Mouse (Mus musculus): ENCODE data around the gene Prelp. TPM values are rescaled to one million over a fixed set of nuclear protein-coding genes. Genes with fewer than 3 reads are reported as not detected.

Prelp gene
- polyA plus RNA-seq, 1 experiment = 366 TPM

DNA sequence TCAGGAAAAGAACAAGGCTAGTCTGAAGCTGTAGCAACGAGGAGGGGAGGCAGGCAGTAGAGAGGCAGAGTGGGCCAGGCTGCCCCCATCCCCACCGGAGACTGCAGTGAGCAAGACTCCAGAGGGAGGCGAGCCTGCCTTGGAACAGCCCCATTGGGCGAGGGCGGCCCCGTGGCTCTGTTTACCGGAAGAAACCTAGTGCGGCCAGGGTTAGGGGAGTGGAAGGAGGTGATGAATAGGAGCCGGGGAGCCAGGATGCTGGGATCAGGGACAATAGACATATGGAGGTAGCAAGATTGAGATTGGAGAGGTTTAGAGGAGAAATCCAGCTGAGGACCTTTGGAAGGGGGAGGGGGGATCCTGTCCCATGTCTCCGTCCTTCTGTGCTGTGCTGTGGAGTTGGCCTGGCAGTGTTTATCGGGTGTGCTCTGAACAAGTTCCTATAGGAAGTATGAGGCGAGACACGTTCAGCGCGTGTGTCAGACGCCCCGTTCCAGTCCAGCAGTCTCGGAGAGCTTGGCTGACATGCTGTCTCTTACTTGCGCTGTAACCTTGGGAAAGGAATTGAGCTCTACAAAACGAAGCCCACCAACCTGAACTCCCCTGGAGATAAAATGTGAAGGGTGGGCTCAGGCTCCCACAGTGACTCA lies 31.1 kb downstream of the Prelp start:
- peaks cover 27% of the 10 kb centered on the region for H3K4me1 ChIP-seq (ENCODE audit: control insufficient read depth, insufficient read depth, insufficient read length, low read length)
- H3K27ac ChIP-seq (replicated peaks; ENCODE audit: low read depth, low read length) = peak overlapping the region; percentile 39
- H3K4me3 ChIP-seq (ENCODE audit: insufficient read depth, low read depth, low read length) = peak overlapping the region; percentile 7; the same call in 1 of the 2 replicates

DNA sequence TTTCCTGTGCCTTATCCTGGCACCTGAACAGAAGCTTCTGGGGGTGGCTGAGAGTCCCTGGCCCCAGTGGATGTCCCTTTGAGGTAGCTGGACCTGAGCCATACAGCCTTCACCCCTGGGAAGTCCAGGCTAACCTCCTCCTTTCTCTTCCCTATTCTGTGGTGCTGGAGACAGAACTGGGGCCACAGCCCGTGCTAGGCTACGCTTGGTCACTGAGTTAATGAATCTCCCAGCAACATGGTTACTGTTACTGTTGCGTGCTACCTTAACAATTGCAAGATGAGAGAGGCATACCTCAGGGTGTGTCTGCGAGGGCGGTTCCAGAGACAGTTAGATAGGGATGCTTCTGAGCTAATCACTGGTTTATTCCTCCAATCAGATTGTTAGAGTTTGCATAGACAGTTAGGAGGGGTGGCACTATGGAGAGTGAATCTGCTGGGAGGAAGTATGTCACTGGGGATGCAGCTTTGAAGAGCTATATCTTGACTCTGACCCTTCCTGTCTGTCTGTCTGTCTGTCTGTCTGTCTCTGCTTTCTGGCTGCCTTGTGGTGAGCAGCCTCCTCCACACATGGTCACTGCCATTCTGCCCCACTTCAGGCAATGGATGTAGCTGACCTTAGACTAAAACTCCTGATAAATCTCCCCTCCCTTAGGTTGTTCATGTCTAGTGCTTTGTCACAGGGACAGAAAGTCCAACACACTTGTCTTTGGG lies 33.5 kb downstream of the Prelp start:
- H3K4me1 ChIP-seq (ENCODE audit: control insufficient read depth, insufficient read depth, insufficient read length, low read length) = peaks cover 18% of the 10 kb centered on the region
- H3K27ac ChIP-seq (replicated peaks; ENCODE audit: low read depth, low read length) = no peak overlapping the region
- no peak overlapping the region for H3K4me3 ChIP-seq (ENCODE audit: insufficient read depth, low read depth, low read length)

- Histone ChIP-seq H3K4me1 (ENCODE audit: control insufficient read depth, insufficient read depth, insufficient read length, low read length) (peaks cover 14% of the 10 kb centered on the region), H3K27ac (replicated peaks; ENCODE audit: low read depth, low read length) (no peak overlapping the region), H3K4me3 (ENCODE audit: insufficient read depth, low read depth, low read length) (no peak overlapping the region)
Observed at GRCm38 (mm10) chr1:133887044-133887443, 34.2 kb downstream of the Prelp start.

DNA sequence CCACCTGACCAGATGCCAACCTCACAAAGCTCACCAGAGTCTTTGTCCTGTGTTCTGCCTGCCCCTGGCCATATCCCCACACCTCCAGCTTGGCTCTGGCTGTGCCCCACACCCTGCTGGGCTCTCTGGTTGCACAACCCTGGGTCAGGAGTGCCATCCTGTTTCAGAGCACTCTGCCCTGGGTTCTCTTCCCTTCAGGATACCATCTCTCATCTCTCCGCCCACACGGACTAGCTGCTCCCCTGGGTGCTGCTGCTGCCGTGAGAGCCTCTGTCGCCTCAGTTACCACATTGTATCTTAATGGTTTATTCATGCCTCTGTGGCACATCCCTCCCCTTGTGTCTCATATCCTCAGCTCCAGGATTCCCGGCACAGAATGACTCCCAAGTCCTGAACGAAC lies 34.8 kb downstream of the Prelp start:
- Histone ChIP-seq H3K4me3 (ENCODE audit: insufficient read depth, low read depth, low read length) (no peak overlapping the region), H3K4me1 (ENCODE audit: control insufficient read depth, insufficient read depth, insufficient read length, low read length) (peaks cover 11% of the 10 kb centered on the region), H3K27ac (replicated peaks; ENCODE audit: low read depth, low read length) (no peak overlapping the region)

DNA sequence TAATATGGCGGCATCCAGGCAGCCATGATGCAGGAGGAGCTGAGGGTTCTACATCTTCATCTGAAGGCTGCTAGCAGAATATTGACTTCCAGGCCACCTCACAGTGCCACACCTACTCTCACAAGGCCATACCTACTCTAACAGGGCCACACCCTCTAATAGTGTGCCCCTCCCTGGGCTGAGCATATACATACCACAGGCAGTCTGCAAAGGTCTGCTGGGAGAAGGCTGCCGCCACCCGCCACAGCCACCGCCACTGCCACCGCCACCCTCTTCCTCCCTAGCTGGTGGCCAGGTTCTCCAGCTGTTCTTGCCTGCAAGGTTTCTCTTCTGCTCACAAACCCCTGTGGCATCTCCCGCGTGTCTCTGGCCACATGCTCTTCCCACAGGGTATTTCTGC lies 35.4 kb downstream of the Prelp start:
- H3K4me3 ChIP-seq (ENCODE audit: insufficient read depth, low read depth, low read length) = no peak overlapping the region
- no peak overlapping the region for H3K27ac ChIP-seq (replicated peaks; ENCODE audit: low read depth, low read length)
- peaks cover 8% of the 10 kb centered on the region for H3K4me1 ChIP-seq (ENCODE audit: control insufficient read depth, insufficient read depth, insufficient read length, low read length)

DNA sequence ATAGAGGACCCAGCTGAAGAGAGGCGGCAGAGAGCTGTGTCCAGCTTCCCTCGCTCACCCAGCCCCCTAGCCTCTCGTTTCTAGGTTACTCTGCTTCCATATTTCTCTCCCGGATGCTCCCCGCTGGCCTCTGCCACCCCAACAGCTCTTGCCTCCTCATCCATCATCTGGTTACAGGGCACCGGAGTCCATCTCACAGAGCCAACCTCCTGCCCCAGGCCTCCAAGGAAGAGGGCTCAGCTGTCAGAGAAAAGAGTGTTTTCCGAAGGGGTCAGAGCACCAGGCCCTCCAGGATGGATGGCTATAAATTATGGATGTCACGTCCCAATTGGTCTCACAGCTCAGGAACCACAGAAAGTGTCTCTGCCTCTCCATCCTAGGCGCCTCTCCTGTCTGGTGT lies 36.5 kb downstream of the Prelp start:
- Histone ChIP-seq H3K27ac (replicated peaks; ENCODE audit: low read depth, low read length) (no peak overlapping the region), H3K4me1 (ENCODE audit: control insufficient read depth, insufficient read depth, insufficient read length, low read length) (peaks cover under 1% of the 10 kb centered on the region; the same call in 1 of the 2 replicates), H3K4me3 (ENCODE audit: insufficient read depth, low read depth, low read length) (no peak overlapping the region)

GRCm38 (mm10) chr1:133884090-133884489 lies 37.1 kb downstream of the Prelp start:
- Histone ChIP-seq H3K27ac (replicated peaks; ENCODE audit: low read depth, low read length) (no peak overlapping the region), H3K4me1 (ENCODE audit: control insufficient read depth, insufficient read depth, insufficient read length, low read length) (peaks cover 1% of the 10 kb centered on the region; the same call in 1 of the 2 replicates), H3K4me3 (ENCODE audit: insufficient read depth, low read depth, low read length) (no peak overlapping the region)

- peaks cover 3% of the 10 kb centered on the region; the same call in 1 of the 2 replicates for H3K4me1 ChIP-seq (ENCODE audit: control insufficient read depth, insufficient read depth, insufficient read length, low read length)
- H3K27ac ChIP-seq (replicated peaks; ENCODE audit: low read depth, low read length) = no peak overlapping the region
Observed at GRCm38 (mm10) chr1:133882283-133883217, 38.7 kb downstream of the Prelp start.

GRCm38 (mm10) chr1:133881813-133882212 lies 39.4 kb downstream of the Prelp start:
- peaks cover 3% of the 10 kb centered on the region; the same call in 1 of the 2 replicates for H3K4me1 ChIP-seq (ENCODE audit: control insufficient read depth, insufficient read depth, insufficient read length, low read length)
- H3K27ac ChIP-seq (replicated peaks; ENCODE audit: low read depth, low read length) = no peak overlapping the region
- no peak overlapping the region for H3K4me3 ChIP-seq (ENCODE audit: insufficient read depth, low read depth, low read length)

More at GRCm38 (mm10) chr1:133882283-133883217, 38.7 kb downstream of the Prelp start:
- no peak overlapping the region for H3K4me3 ChIP-seq (ENCODE audit: insufficient read depth, low read depth, low read length)

DNA sequence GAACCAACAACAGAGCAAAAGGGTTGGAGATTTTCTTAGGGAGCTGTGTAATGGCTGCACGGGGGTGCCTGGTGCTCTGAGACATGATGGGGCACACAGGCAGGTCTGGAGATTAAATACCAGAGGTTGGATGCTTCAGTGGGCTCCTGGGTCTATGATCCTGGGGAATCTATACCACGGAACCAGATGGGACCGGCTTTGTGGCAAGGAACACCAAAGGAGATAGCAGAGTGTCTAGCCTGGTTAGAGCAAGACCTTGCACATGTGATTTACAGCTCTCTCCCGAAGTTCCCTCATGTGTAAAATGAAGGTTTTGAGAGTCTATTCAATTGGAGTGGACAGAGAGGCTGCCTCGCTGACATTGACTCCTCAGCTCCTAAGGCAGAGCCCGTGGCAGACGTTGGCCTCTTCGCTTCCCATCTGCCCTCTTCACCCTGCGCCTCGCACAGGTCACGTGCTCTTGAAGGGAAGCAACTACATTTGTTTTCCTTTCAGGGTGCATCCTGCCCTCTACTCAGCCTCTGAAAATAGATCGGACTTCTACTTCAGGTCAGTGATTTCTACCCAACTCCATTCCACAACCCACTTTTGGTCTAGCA lies 42.3 kb downstream of the Prelp start:
- Histone ChIP-seq H3K27ac (replicated peaks; ENCODE audit: low read depth, low read length) (no peak overlapping the region), H3K4me1 (ENCODE audit: control insufficient read depth, insufficient read depth, insufficient read length, low read length) (peaks cover 3% of the 10 kb centered on the region; the same call in 1 of the 2 replicates), H3K4me3 (ENCODE audit: insufficient read depth, low read depth, low read length) (no peak overlapping the region)

DNA sequence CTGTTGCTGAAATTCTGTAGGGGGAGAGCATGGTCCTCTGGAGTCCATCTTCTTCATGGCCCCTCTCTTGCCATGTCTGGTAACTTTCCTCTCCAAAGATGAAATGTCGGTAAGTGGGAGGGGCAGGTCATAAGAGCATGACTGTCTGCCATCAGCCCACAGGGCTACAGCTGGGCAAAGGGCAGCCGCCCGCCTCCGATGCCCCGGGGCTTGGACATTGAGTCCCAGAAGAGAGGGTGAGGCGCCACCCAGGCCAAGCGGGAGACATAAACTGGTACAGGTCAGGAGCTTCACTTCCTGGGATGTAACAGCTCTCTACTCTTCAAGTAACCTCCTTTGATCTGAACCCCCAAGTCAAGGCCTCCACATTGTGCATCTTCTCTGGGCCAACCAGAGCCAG lies 44.3 kb downstream of the Prelp start:
- no peak overlapping the region for H3K27ac ChIP-seq (replicated peaks; ENCODE audit: low read depth, low read length)
- H3K4me3 ChIP-seq (ENCODE audit: insufficient read depth, low read depth, low read length) = no peak overlapping the region
- peaks cover 3% of the 10 kb centered on the region; the same call in 1 of the 2 replicates for H3K4me1 ChIP-seq (ENCODE audit: control insufficient read depth, insufficient read depth, insufficient read length, low read length)

DNA sequence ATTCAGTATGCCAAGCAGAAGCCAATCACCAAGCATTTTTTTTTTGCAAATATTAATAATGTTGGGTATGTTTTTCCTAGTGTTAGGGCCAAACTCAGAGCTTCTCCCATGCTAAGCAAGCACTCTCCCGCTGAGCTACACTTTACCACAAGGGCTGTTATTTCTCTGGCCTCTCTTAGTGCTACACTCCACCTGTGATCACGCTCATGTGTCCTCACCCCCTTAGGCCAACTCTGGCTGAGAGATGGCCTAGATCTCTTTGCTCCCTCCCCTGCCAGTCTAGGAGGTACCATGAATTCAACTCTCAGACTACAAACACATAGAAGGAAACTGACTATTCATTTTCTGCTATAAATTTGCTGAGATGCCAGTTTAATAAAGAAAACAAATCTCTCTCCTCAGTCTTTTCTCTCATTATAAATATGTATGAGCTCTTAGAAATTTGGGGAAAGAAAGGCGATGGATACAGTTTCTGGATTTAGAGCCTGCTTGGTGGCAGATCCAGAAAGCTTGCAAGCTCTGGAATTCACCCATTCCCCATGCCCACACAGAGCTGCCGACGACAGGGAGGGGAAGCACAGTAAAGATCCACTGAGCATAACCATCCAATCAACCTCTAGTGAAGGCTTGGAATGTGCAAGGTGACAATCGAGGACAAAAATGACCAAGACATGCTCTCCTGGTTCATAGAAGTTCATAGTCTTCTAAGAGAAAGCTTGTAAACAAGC lies 48.0 kb downstream of the Prelp start:
- no peak overlapping the region for H3K27ac ChIP-seq (replicated peaks; ENCODE audit: low read depth, low read length)
- no peak overlapping the region for H3K4me3 ChIP-seq (ENCODE audit: insufficient read depth, low read depth, low read length)
- no peaks in the 10 kb centered on the region; the same call in 1 of the 2 replicates for H3K4me1 ChIP-seq (ENCODE audit: control insufficient read depth, insufficient read depth, insufficient read length, low read length)

GRCm38 (mm10) chr1:133871241-133871640 lies 50.0 kb downstream of the Prelp start:
- Histone ChIP-seq H3K4me3 (ENCODE audit: insufficient read depth, low read depth, low read length) (no peak overlapping the region), H3K27ac (replicated peaks; ENCODE audit: low read depth, low read length) (no peak overlapping the region), H3K4me1 (ENCODE audit: control insufficient read depth, insufficient read depth, insufficient read length, low read length) (no peaks in the 10 kb centered on the region; the same call in 1 of the 2 replicates)

- H3K4me3 ChIP-seq (ENCODE audit: insufficient read depth, low read depth, low read length) = no peak overlapping the region
- no peak overlapping the region for H3K27ac ChIP-seq (replicated peaks; ENCODE audit: low read depth, low read length)
- H3K4me1 ChIP-seq (ENCODE audit: control insufficient read depth, insufficient read depth, insufficient read length, low read length) = no peaks in the 10 kb centered on the region; the same call in 1 of the 2 replicates
Observed at GRCm38 (mm10) chr1:133869221-133869620, 52.0 kb downstream of the Prelp start.

All from brown adipose tissue, adult 24 weeks (tissue).